Comparison of ENCODE assay signal across 11 mouse cellular contexts in genomic region chr2:143536485-143536884, GRCm38 (mm10). TPM values are rescaled to one million over a fixed set of nuclear protein-coding genes. Genes with fewer than 3 reads are reported as not detected.
DNase-seq lines count a peak whose midpoint lies in the region; ATAC-seq and TF ChIP-seq lines count a peak whose summit lies in the region.
"Had no signal": no experiment of that assay in that cellular context is flagged by ENCODE, and none has a peak within 500 bp of the region (broad histone marks: within the 10 kb centered on the region; RNA-seq: fewer than 3 reads in every experiment).

No protein-coding gene starts in this region.

- no peaks in the 10 kb centered on the region for H3K4me1 ChIP-seq in hindbrain, postnatal 0 days (ENCODE audit: insufficient read depth, low read length)

- H3K4me3 ChIP-seq in hindbrain, postnatal 0 days (ENCODE audit: low read length): no peak overlapping the region

- H3K4me2 ChIP-seq in hindbrain, postnatal 0 days (ENCODE audit: low read depth, low read length): no peak overlapping the region

- DNase-seq in heart, postnatal 14 days: peak; percentile 18 to 42
- no peak for DNase-seq in heart, adult 11 months
- peak; percentile 59 for DNase-seq in ovary, postnatal 36 days (ENCODE audit: low spot score)
- DNase-seq in ovary, adult 18-20 months (ENCODE audit: low spot score): no peak
- peak; percentile 48 for DNase-seq in hindbrain, postnatal 0 days (ENCODE audit: low spot score)
- DNase-seq in testis, postnatal 14 days (ENCODE audit: low spot score): peak; percentile 15
- no peak for DNase-seq in thymus, adult 18-20 months
- no peak for DNase-seq in spleen, adult 18-20 months
- DNase-seq: right cerebral cortex, postnatal 25 days had no signal

- ATAC-seq in hindbrain, postnatal 0 days: no peak

- no peak for TF ChIP-seq CTCF in hindbrain, postnatal 0 days (IDR thresholded peaks at IDR 0.05; ENCODE audit: low read depth)

- no peaks in the 10 kb centered on the region for H3K27me3 ChIP-seq in hindbrain, postnatal 0 days (ENCODE audit: insufficient read depth, low read length)

- no peak overlapping the region for H3K9ac ChIP-seq in hindbrain, postnatal 0 days (replicated peaks; ENCODE audit: low read length)
- H3K9ac ChIP-seq: liver, embryonic 14.5 days had no signal

- WGBS in hindbrain, postnatal 0 days: 25% methylated on average over 3 of the region's 3 CpGs

- intact Hi-C loops in heart, postnatal 14 days (cut with DNase I): no loop called here

- no peak overlapping the region for H3K27ac ChIP-seq in hindbrain, postnatal 0 days
- H3K27ac ChIP-seq: liver, embryonic 14.5 days had no signal

- no peaks in the 10 kb centered on the region for H3K36me3 ChIP-seq in hindbrain, postnatal 0 days (ENCODE audit: insufficient read depth, low read length)

- no peaks in the 10 kb centered on the region for H3K9me3 ChIP-seq in hindbrain, postnatal 0 days (ENCODE audit: low read length)

RNA-seq across cellular contexts. Expression of gene Pcsk2, which starts 9.5 kb away (rescaled TPM):
- total RNA-seq in heart, postnatal 14 days (2021): not detected
- total RNA-seq in hindbrain, postnatal 0 days (2014; rRNA removed): 37.9 and 45.4 TPM in 2 replicates
- polyA plus RNA-seq in hindbrain, postnatal 0 days (2015; fragmentation: Nextera tagmentation; extraction: Ambion mirVana): 25.5 and 26.5 TPM in 2 replicates
- total RNA-seq: heart, adult 18-20 months had no signal

Comparison
In these comparisons a context has a peak if more than half of its experiments do, and no peak if none do; other contexts are left out.
1. DNase-seq: peak in heart, postnatal 14 days (2 of 2), ovary, postnatal 36 days (single experiment), hindbrain, postnatal 0 days (single experiment) and testis, postnatal 14 days (single experiment); none in heart, adult 11 months (single experiment), ovary, adult 18-20 months (single experiment), thymus, adult 18-20 months (0 of 2) and spleen, adult 18-20 months (0 of 2).
2. RNA of gene Pcsk2, which starts 9.5 kb away (total RNA-seq): 37.9 to 45.4 TPM in hindbrain, postnatal 0 days; not detected in heart, postnatal 14 days; every median in the first group is over 10 times any median in the second.